Mouse (Mus musculus) G1E (cell line): Measurements from ENCODE around the gene Lsm2.

Experiments used
- CTCF ChIP-seq: IDR thresholded peaks from 2 replicates; pipeline ENCODE4 v1.5.1; 2012; ENCODE audit warnings: low read depth, low read length, inconsistent platforms, mixed read lengths
- POLR2AphosphoS5 ChIP-seq: IDR thresholded peaks from 2 replicates; pipeline ENCODE4 v1.6.1; 2012; ENCODE audit warnings: low read depth, low read length, inconsistent platforms; ENCODE audit not compliant: insufficient replicate concordance
- TAL1 ChIP-seq: conservative IDR thresholded peaks from 2 replicates; pipeline ENCODE4 v1.6.1; 2012; ENCODE audit warnings: low read depth, low read length, inconsistent platforms, mixed read lengths

- no peak for TF ChIP-seq TAL1
- TF ChIP-seq CTCF: no peak
- peak; percentile 20; the same call in 1 of the 2 replicates for TF ChIP-seq POLR2AphosphoS5
Measured at GRCm38 (mm10) chr17:35016791-35017705, 35.4 kb downstream of the Lsm2 start.
